Mouse (Mus musculus) Muller cell, postnatal 12 days (primary cell): ENCODE data around the gene Vmn1r213.

ENCODE experiments used
- DNase-seq: peaks from one replicate; pipeline ENCODE4 v3.0.0-alpha.2; 2015; ENCODE audit errors: inconsistent ontology term

Vmn1r213 gene

GRCm38 (mm10) chr13:23007356-23007755 is at the start of gene Vmn1r213:
TSS of gene Vmn1r213 (plus strand) at chr13:23007656.
- DNase-seq, result no peak

GRCm38 (mm10) chr13:22990214-22990891 is 17.1 kb upstream of the Vmn1r213 start:
- DNase-seq, result no peak

GRCm38 (mm10) chr13:22992178-22992700 is 15.2 kb upstream of the Vmn1r213 start:
- no peak for DNase-seq

GRCm38 (mm10) chr13:22992721-22993120 is 14.7 kb upstream of the Vmn1r213 start:
- DNase-seq, result no peak

- no peak for DNase-seq
Observed at GRCm38 (mm10) chr13:23018158-23018557, 10.7 kb downstream of the Vmn1r213 start.

- no peak for DNase-seq
Observed at GRCm38 (mm10) chr13:23024812-23025211, 17.4 kb downstream of the Vmn1r213 start.

GRCm38 (mm10) chr13:23030118-23030517 is 22.7 kb downstream of the Vmn1r213 start, which contains the start of gene Vmn1r214:
TSS of gene Vmn1r214 (plus strand) at chr13:23030418.
- no peak for DNase-seq

GRCm38 (mm10) chr13:23057778-23058177 is 50.3 kb downstream of the Vmn1r213 start:
- no peak for DNase-seq
